In the genomic region with DNA sequence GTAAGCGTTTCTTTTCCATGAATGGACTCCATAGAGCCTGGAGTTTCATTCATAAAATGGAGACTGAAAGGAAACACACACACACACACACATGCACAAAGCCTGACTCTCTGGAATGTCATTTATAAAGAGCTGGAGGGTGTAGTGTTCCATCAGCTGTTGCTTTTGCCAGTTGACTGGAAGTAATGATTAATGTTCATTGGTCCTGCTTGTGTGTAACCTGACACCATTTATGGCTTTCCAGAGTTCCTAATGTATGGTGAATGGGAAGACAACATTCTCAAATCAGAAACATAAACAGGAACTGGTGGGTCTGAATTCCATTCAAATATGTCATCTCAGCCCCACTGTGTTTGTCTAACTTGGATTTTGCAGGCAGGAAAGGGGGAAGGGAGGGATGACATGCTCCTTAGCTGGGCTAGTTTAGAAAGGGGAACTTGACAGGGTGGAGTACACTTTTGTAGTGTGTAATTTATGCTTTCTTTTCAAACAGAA, we compare ENCODE assay signal across 8 mouse cellular contexts.
DNase-seq lines count a peak whose midpoint lies in the region; ATAC-seq lines count a peak whose summit lies in the region.

No protein-coding gene starts in this region.

- WGBS in midbrain, embryonic 11.5 days: 31% methylated on average over 1 of the region's 1 CpGs
- WGBS in midbrain, embryonic 16.5 days: 8% methylated on average over 1 of the region's 1 CpGs

- no peaks in the 10 kb centered on the region for H3K27me3 ChIP-seq in midbrain, embryonic 11.5 days (ENCODE audit: control insufficient read depth, insufficient read depth, low read length)
- no peaks in the 10 kb centered on the region for H3K27me3 ChIP-seq in midbrain, embryonic 16.5 days (ENCODE audit: control insufficient read depth, insufficient read depth, low read depth, low read length)

- DNase-seq in midbrain, embryonic 11.5 days (ENCODE audit: low spot score, missing footprints): peak; percentile 85
- peak; percentile 7 for DNase-seq in lung, postnatal 14 days
- no peak for DNase-seq in thymus, postnatal 0 days (ENCODE audit: low spot score)
- no peak for DNase-seq in adrenal gland, postnatal 14 days
- DNase-seq in spleen, adult 12 weeks (ENCODE audit: low spot score): no peak

- H3K36me3 ChIP-seq in midbrain, embryonic 11.5 days (ENCODE audit: control insufficient read depth, insufficient read depth, low read length): no peaks in the 10 kb centered on the region
- no peaks in the 10 kb centered on the region for H3K36me3 ChIP-seq in midbrain, embryonic 16.5 days (ENCODE audit: control insufficient read depth, insufficient read depth, low read length)

- H3K4me3 ChIP-seq in midbrain, embryonic 11.5 days (ENCODE audit: low read depth, low read length): no peak overlapping the region
- H3K4me3 ChIP-seq in midbrain, embryonic 16.5 days (ENCODE audit: low read depth, low read length): no peak overlapping the region

- no peaks in the 10 kb centered on the region for H3K9me3 ChIP-seq in midbrain, embryonic 11.5 days (ENCODE audit: control insufficient read depth, low read length)
- no peaks in the 10 kb centered on the region for H3K9me3 ChIP-seq in midbrain, embryonic 16.5 days (replicated peaks; ENCODE audit: control insufficient read depth, low read length, poor library complexity, severe bottlenecking)

- no peak overlapping the region for H3K27ac ChIP-seq in midbrain, embryonic 11.5 days (ENCODE audit: low read depth, low read length)
- H3K27ac ChIP-seq in midbrain, embryonic 16.5 days (ENCODE audit: low read length): no peak overlapping the region

- peak; percentile 90 for ATAC-seq in midbrain, embryonic 11.5 days (ENCODE audit: low FRiP score)
- no peak for ATAC-seq in midbrain, embryonic 16.5 days
- peak; percentile 71 to 91 for ATAC-seq in hematopoietic stem cell, adult 5-6 weeks (replicated peaks in 1 of 2; ENCODE audit: insufficient read depth in 1 of 2, low FRiP score in 2 of 2, low TSS enrichment in 1 of 2, low read depth in 1 of 2, poor library complexity in 2 of 2, severe bottlenecking in 2 of 2)
- ATAC-seq in inflammation-experienced regulatory T-cells, adult 6 months: no peak

- no peaks in the 10 kb centered on the region for H3K4me1 ChIP-seq in midbrain, embryonic 11.5 days (ENCODE audit: control insufficient read depth, insufficient read depth, low read length)
- no peaks in the 10 kb centered on the region for H3K4me1 ChIP-seq in midbrain, embryonic 16.5 days (ENCODE audit: control insufficient read depth, insufficient read depth, low read length)

- no peak overlapping the region for H3K4me2 ChIP-seq in midbrain, embryonic 11.5 days
- H3K4me2 ChIP-seq in midbrain, embryonic 16.5 days (ENCODE audit: low read length): no peak overlapping the region

- no peak overlapping the region for H3K9ac ChIP-seq in midbrain, embryonic 11.5 days (ENCODE audit: low read length)
- no peak overlapping the region for H3K9ac ChIP-seq in midbrain, embryonic 16.5 days (ENCODE audit: low read depth, low read length)

Comparison
In these comparisons a context has a peak if more than half of its experiments do, and no peak if none do; other contexts are left out.
1. ATAC-seq: peak in midbrain, embryonic 11.5 days (single experiment) and hematopoietic stem cell, adult 5-6 weeks (2 of 2); none in midbrain, embryonic 16.5 days (single experiment) and inflammation-experienced regulatory T-cells, adult 6 months (single experiment).
2. DNase-seq: peak in midbrain, embryonic 11.5 days (single experiment) and lung, postnatal 14 days (single experiment); none in thymus, postnatal 0 days (single experiment), adrenal gland, postnatal 14 days (single experiment) and spleen, adult 12 weeks (single experiment).